Mouse (Mus musculus): ENCODE data around the gene Fam83e. TPM values are rescaled to one million over a fixed set of nuclear protein-coding genes. Genes with fewer than 3 reads are reported as not detected.

Fam83e gene
- polyA plus RNA-seq, 1 experiment, result 117 TPM

DNA sequence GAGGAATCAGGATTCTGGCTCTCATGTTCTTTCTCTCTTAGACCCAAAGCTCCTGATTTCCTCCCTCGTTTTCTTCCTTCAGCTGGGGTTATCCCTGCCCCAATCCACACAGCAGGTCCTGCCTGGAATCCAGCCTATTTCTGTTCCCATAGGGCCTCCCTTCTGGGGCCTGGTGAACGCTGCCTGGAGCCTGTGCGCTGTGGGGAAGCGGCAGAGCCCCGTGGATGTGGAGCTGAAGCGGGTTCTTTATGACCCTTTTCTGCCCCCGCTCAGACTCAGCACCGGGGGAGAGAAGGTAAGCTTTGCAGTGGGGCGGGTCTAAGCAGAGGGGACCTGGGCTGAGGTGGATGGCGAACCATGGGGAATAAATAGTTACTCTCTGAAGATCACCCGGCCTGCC, 19.9 kb upstream of the Fam83e start:
- no peak for DNase-seq (ENCODE audit: low read depth, low spot score)
- 35% methylated on average over 11 of the region's 11 CpGs for WGBS

DNA sequence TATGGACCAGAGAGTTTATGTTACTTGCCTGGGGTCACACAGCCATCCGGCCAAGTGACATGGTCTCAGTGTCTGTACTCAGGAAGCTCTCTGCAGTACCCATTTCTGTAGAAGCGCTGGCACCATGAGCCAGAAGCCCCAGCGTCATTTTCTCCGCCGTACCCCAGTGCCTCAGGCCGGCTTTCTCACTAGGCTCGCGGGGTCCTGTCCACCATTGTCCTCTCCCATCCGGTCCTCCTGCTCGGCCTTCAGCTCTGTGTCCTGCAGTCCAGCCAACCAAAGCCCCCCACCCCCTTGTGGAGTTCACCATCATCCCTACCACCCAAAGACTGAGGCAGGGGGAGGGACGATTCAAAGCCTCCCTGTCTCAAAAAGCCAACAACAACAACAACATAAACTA, 19.4 kb upstream of the Fam83e start:
- WGBS, result 87% methylated on average over 11 of the region's 11 CpGs
- no peak for DNase-seq (ENCODE audit: low read depth, low spot score)

DNA sequence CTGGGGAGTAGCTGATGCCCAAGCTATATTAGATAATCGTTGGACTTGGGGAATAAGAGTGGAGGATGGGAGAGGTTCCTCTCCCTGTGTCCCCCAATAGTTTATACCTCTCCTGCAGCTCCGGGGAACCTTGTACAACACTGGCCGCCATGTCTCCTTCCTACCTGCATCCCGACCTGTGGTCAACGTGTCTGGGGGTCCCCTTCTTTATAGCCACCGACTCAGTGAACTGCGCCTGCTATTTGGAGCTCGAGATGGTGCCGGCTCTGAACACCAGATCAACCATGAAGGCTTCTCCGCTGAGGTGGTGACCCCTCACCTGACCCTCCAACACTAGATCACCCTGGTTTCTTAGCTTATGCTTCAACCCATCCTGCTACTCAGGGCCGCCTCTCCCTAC, 18.7 kb upstream of the Fam83e start:
- 90% methylated on average over 11 of the region's 11 CpGs for WGBS
- no peak for DNase-seq (ENCODE audit: low read depth, low spot score)

DNA sequence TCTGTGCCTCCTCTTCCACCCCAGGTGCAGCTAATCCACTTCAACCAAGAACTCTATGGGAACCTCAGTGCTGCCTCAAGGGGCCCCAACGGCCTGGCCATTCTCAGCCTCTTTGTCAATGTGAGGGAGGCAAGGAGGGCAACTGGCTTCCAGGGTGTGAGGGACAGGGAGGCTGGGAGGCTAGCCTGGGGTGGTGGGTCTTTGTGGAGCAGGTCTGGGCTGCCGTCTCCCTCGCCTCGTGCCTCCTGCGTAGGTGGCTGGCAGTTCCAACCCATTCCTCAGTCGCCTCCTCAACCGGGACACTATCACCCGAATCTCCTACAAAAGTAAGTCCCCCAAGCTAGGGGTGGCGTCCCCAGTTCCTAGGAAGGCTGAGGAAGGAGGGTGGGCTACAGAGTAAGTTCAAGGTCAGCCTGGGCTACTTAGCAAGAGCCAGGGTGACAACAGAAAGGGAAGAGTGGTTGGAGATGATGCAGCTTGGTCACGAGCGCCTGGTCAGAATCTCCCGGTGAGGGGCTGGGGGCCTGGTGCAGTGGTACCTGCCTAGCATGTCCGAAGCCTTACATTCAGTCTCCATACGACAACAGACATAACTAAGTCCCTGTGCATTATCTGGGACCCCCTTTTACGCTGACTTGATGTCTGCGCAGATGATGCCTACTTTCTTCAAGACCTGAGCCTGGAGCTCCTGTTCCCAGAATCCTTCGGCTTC, 18.0 kb upstream of the Fam83e start:
- DNase-seq (ENCODE audit: low read depth, low spot score), result no peak
- 92% methylated on average over 17 of the region's 17 CpGs for WGBS

DNA sequence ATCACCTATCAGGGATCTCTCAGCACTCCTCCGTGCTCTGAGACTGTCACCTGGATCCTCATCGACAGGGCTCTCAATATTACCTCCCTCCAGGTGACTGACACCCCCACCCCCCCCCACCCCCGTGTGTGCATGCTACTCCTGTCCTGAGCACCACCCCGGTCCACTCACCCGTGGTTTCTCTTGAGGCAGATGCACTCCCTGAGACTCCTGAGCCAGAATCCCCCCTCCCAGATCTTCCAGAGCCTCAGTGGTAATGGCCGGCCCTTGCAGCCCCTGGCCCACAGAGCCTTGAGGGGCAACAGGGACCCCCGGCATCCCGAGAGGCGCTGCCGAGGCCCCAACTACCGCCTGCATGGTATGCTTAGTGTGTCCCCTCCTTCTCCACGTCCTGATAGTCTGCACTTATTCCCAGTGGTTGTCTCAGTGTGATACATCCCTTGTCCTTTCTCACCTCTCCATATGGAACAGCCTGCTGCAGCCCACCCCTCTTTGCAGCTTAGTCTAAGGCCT, 17.4 kb upstream of the Fam83e start:
- no peak for DNase-seq (ENCODE audit: low read depth, low spot score)
- 35% methylated on average over 12 of the region's 12 CpGs for WGBS

DNA sequence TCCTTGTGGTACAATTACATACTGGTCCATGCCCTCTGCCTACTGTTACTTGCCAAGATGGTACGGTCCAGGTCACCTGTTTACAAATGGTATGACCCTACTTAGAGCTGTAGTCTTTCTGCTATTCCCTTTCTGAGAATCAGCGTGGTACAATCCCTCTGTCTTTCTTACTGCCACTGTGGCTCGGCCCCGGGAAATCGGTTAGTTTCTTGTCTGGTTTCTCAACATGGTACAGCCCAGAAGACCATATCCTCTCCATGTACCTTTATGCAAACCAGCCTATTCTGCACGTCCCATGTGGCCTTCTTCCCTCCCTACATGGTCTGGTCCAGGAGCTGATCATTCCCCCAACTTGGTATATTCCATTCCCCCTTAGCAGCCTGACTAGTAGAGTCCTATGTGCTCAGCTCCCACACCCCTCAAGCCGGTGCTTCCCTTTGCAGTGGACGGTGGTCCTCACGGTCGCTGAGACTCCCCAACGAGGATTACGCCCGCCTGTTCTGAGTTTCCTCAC, 16.9 kb upstream of the Fam83e start:
- no peak for DNase-seq (ENCODE audit: low read depth, low spot score)
- WGBS, result under 1% methylated on average over 13 of the region's 13 CpGs

DNA sequence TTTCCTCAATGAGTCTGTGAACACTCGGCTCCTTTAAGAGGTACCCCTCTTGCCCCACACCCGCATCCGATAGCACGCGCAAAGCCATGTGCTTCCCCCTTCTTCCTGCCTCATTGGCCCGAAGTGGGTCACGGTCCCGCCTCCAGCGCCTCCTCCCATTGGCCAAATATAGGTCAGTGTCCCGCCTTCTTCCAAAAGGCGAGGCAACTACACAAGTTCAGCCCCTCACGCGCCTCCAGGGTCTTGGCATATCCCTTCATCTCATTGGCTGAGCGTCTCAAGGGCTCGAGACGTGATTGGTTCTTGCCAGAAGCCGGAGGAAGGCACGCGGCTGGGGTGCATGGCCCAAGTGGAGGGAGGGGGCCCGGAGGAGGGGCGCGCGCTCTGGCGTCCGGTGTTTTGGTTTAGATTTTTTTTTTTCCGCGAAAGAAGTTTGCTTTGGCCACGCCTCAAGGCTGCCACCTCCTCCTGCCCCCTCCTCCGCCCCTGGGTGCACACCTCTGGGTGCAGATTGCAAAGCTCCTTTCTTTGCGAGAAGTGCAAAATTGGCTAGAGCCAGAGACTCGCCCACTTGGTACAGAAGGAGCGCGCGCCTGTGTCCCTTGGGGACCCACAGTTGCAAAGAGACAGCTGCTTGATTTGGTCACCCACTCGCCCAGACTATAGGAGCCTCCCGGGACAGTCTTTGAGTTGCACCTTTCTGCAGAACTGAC, 16.1 kb upstream of the Fam83e start, which contains the start of gene Dbp:
Gene Dbp (plus strand): TSS at position 359 of the 713 bp plus-strand sequence.
- no peak for DNase-seq (ENCODE audit: low read depth, low spot score)
- WGBS, result under 1% methylated on average over 36 of the region's 36 CpGs

DNA sequence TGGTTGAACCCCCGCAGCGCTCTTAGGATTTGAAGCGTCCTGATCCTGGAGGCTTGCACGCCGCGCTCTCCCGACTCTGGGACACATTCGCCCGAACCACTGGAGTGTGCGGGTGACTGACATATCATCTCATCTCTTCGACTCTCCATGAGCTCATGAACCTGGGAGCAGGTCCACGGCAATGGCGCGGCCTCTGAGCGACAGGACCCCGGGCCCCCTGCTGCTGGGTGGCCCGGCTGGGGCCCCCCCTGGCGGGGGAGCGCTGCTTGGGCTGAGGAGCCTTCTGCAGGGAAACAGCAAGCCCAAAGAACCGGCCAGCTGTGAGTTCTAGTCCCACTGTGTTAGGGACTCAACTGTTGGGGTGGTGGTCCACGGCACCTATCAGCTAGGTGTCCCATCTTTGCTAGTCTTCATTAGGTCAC, 15.6 kb upstream of the Fam83e start:
- under 1% methylated on average over 21 of the region's 21 CpGs for WGBS
- DNase-seq (ENCODE audit: low read depth, low spot score), result no peak

DNA sequence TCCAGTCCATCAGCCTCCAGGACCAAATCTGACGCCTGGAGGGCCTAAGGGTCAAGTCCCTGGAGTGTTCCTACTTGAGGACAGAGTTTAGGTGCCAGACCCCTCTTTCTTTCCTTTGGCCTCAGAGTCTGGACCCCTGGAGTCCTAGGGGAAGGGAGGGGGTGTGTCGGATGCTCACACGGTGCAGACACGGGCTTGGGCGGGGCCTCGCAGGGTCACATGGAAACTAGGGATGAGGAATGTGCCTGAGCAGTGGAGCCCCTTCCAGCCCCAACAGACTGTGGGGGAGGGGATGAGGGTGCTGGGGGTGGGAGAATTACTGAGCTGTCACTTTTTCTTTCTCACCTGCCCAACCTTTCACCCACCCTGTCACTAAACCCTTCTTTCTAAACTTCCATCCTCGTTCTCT, 15.1 kb upstream of the Fam83e start:
- no peak for DNase-seq (ENCODE audit: low read depth, low spot score)
- WGBS, result 0% methylated on average over 7 of the region's 7 CpGs

DNA sequence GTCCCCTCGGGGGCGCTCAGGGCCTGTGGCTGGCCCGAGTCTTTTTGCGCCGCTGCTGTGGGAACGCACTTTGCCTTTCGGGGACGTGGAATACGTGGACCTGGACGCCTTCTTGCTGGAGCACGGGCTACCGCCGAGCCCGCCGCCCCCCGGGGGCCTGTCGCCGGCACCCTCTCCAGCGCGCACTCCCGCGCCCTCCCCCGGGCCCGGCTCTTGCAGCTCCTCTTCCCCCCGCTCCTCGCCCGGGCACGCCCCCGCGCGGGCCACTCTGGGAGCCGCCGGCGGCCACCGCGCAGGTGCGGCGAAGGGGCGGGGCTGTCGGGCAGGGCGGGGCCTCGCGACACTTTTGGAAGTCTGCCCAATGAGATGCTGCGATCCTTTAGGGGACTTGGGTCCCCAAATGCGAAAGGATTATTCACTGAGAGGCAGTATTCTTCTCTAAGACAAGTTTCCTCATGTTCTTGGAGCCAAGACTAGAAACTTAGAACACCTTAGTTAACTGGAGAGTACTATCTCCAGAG, 14.2 kb upstream of the Fam83e start:
- WGBS, result under 1% methylated on average over 41 of the region's 45 CpGs
- DNase-seq (ENCODE audit: low read depth, low spot score), result no peak

DNA sequence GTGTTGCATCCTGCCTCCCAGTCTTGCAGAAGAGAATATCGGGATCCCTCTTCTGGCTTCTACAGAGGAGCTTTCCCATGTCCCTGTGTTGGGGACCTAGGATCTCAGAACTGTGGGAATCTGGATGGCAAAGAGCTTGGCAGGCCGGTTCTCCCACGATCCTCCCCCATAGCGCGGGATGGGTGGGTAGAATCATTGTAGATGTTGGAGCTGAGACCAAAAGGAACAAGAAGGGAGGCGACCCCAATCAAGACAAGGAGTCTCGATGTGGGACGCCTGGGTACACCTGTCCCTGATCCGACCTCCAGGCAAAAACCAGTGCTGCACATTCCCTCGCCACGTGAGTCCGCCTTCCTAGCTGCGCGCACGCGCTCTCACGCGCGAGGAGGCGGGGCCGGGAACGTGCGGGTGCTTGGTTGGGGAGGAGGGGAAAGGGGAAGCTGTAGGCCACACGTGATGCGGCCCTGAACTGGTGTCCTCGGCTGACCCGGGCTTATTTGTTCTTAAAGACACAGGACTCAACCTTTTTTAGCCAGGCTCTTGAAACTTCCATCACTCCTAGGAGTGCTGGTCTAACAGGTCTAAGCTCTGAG, 13.5 kb upstream of the Fam83e start:
- no peak for DNase-seq (ENCODE audit: low read depth, low spot score)

DNA sequence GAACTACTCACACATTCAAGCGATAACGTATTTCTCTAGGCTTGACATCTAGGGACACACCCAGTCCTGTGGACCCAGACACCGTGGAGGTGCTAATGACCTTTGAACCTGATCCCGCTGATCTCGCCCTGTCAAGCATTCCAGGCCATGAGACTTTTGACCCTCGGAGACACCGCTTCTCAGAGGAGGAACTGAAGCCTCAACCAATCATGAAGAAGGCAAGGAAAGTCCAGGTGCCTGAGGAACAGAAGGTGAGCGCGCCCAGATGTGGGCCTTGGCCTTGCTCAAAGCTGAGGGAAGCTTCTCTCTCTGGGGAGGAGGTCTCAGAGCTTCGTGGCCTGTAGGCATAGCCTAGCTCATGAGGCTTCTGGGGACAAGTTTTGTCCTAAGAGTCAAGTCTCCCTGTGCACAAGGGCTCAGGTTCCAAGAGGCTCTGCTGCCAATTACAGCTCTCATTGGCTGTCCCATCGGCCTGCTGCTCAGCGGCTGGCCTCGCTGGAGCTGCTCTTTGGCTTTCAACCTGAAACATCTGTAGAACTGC, 12.7 kb upstream of the Fam83e start:
- WGBS, result 8% methylated on average over 13 of the region's 13 CpGs
- no peak for DNase-seq (ENCODE audit: low read depth, low spot score)

More for the DNA sequence above, 13.5 kb upstream of the Fam83e start:
- 1% methylated on average over 27 of the region's 27 CpGs for WGBS

DNA sequence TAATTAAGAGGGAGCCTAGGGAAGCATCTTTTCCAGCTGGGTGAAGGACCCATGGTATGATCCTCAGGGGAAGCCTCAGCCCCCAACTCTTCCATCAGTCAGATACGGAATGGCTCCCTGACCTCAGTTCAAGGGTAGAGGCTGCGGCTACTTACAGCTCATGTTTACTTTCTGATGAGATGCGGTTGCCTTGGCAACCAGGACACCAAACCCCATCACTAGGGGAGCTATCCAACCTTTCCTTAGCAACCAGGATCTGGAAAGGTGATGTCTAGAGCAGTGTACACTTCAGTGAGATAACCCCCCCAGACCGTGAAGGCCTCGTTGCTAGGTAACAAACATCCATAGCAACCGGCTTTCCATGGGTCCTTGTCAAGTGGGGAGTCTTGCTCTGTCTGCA, 12.0 kb upstream of the Fam83e start:
- WGBS, result 42% methylated on average over 6 of the region's 6 CpGs
- no peak for DNase-seq (ENCODE audit: low read depth, low spot score)

DNA sequence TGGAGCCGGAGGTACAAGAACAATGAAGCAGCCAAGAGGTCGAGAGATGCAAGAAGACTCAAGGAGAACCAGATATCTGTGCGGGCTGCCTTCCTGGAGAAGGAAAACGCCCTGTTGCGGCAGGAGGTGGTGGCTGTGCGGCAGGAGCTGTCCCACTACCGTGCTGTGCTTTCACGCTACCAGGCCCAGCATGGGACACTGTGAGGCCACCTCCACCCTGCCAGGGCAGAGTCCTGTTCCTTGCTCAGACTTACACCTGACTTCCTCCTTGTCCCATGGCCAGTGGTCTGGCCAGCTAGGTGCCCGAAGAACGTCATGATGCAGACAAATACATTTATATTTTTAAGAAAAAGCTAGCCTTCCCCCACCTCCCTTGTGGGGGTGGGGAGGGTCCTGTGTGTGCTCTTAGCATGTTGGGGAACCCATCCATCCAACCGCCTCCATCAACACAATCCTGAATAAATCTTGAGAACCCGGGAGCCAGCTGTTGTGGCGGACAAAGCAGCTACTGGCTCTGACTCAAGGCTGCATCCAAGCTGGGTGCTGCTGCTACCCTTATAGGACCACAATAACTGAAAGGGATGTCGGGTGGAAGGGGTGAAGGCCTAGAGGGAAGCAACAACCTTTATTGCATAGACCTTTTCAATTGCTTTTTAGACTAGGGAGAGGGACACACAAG, 11.2 kb upstream of the Fam83e start:
- DNase-seq (ENCODE audit: low read depth, low spot score), result no peak
- 60% methylated on average over 14 of the region's 14 CpGs for WGBS

DNA sequence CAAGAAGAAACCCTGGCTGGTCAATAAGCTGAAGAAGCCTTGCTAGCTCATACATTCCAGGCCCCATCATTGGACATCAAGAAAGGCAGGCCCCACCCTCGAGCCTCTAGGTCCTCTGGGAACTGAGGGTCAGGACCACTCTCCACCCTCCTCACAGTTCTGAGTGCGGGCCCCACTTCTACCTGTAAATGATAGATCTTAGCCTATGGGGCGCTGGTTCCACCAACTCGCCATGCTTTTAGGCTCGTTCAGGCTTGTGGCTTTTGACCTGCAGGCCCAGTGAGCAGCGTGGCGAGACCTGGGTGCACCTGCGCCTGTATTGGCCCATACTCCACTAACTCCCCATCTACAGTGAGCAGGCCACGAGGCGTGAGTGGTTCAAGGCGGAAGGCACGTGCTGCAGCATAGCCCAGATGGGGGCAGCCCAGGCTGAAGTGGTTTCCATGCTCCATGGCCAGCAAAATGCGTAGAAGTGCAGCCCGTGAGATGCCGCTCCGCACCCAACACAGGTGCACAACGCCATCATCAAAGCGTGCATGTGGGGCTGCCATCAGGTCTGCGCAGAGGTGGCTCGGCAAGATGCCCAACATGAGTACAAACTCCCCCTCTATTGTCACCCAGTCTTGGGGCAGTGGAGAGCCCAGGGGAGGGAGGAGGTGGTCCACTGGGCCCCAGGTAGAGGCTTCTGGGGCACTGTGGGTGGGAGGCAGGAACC, 10.4 kb upstream of the Fam83e start:
- WGBS, result 83% methylated on average over 20 of the region's 20 CpGs
- DNase-seq (ENCODE audit: low read depth, low spot score), result no peak

DNA sequence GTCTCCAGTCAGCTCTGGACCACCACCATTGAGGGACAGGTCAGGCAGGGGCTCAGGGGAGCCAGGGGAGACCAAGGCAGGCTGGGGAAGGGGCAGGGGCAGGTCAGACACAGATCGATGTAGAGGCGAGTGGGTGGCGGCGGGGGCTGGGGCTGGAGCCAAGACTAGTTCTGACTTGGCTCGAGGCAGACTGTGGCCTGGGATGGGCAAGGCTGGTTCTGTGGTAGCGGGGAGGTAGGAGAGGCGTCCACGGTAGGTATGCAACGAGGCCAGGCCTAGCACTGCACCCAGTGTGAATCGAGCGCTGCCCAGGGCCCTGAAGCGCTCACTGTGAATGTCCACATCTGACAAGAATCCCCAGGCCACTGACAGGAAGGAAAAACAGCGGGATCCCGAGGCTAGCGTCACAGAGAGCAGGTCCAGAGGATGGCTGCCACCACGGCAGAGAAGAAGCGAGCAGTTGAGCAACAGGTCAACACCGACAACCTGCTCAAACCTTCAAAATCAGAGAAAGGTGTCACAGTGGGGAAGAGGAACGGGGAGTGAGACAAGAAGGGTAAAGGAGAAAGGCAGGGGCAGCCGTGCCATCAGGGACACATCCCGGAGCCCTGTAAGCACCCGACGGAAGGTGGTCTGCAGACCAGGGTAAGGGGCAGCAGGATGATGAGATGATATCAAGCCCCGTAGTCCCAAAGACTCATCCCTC, 9.5 kb upstream of the Fam83e start:
- 78% methylated on average over 24 of the region's 24 CpGs for WGBS
- no peak for DNase-seq (ENCODE audit: low read depth, low spot score)

DNA sequence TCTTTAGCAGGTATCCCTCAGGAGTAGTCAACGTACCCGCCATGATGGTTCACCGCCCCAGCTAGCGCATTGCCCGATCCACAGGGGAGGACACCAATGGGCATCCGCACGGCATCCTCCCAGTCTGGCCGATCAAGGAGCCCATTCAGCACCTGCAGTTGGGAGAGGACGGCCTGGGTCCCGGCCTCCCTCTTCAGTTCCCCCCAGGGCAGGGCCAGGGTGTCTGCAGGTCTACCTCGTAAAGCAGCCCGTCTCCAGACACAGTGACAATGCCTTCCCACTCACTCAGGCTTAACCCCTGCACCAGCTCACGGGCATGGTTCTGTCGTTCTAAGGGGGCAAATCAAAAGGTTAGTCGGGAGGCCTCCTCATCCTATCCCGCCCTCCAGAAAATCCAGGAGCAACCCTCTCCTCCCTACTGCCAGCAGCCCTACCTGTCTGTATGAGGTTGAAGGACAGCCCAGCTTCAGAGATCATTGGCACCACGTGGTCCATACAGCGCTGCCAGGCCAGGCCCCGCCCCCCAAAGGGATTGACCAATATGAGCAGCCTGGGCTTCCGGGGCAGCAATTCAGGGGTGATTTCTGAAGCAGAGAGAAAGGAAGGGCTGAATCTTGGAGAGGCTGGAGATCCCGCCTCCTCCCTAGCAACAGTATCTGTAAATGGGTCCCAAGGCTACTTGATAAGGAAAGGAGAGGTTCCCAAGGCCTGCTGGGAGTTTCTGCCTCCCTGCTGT, 8.8 kb upstream of the Fam83e start:
- DNase-seq (ENCODE audit: low read depth, low spot score), result no peak
- 52% methylated on average over 21 of the region's 21 CpGs for WGBS

DNA sequence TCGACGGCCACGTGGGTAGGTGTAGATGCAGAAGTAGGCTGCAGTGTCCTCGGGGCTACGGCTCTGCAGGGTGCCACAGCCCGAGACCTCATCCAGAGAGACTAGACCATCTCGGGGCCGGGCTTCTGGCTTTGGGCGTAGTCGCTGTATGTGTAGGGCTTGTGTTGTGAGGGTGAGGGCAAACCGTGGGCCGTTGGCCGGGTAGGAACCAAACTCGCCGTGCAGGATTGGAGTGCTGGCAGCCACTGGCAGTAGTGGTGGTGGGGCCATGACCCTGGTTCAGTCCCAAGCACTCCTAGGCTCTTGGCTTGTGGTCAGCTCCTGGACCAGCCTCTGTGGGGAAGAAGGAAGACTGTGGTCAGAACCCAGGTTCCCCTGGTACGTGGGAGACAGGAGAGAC, 7.6 kb upstream of the Fam83e start:
- WGBS, result 36% methylated on average over 16 of the region's 16 CpGs
- no peak for DNase-seq (ENCODE audit: low read depth, low spot score)
